ENCODE assay signal across 25 mouse cellular contexts in genomic region chrX:13500284-13500683, GRCm38 (mm10). TPM values are rescaled to one million over a fixed set of nuclear protein-coding genes. Genes with fewer than 3 reads are reported as not detected.
DNase-seq lines count a peak whose midpoint lies in the region; ATAC-seq and TF ChIP-seq lines count a peak whose summit lies in the region.
"Had no signal": no experiment of that assay in that cellular context is flagged by ENCODE, and none has a peak within 500 bp of the region (broad histone marks: within the 10 kb centered on the region; RNA-seq: fewer than 3 reads in every experiment).

No protein-coding gene starts in this region.

- peak; percentile 9 to 43; a peak in 1 of 4 replicates for TF ChIP-seq EP300 in MEL (IDR thresholded peaks at IDR 0.05; ENCODE audit: low read depth in 1 of 2, low read length in 2 of 2)

- H3K4me3 ChIP-seq in MEL (ENCODE audit: control insufficient read depth in 1 of 2, insufficient read depth in 1 of 2, low read depth in 2 of 2, low read length in 2 of 2) (no peak overlapping the region), myocyte (no peak overlapping the region)
- H3K4me3 ChIP-seq in intestine, embryonic 15.5 days (replicated peaks), result no peak overlapping the region
- H3K4me3 ChIP-seq in hindbrain, embryonic 16.5 days (ENCODE audit: low read length), result no peak overlapping the region
- H3K4me3 ChIP-seq: embryonic facial prominence, embryonic 10.5 days; embryonic facial prominence, embryonic 12.5 days; forebrain, embryonic 13.5 days; forebrain, embryonic 15.5 days had no signal

- TF ChIP-seq CTCF in MEL (IDR thresholded peaks at IDR 0.05 in 2 of 3, conservative IDR thresholded peaks at IDR 0.05 in 1 of 3; ENCODE audit: control insufficient read depth in 1 of 3, insufficient read depth in 1 of 3, low read depth in 2 of 3, low read length in 3 of 3, poor library complexity in 1 of 3, severe bottlenecking in 1 of 3), result no peak

- TF ChIP-seq POLR2A in MEL (IDR thresholded peaks at IDR 0.05; ENCODE audit: control insufficient read depth in 1 of 2, insufficient read depth in 1 of 2, low read depth in 1 of 2, low read length in 2 of 2, poor library complexity in 1 of 2) (no peak), myocyte (IDR thresholded peaks at IDR 0.05; ENCODE audit: insufficient read length, low read depth) (no peak)

- H3K4me1 ChIP-seq in MEL (ENCODE audit: control insufficient read depth in 1 of 2, insufficient read depth in 2 of 2, low read length in 2 of 2), result peaks cover 29 to 39% of the 10 kb centered on the region in 2 experiments
- no peaks in the 10 kb centered on the region for H3K4me1 ChIP-seq in intestine, embryonic 15.5 days (replicated peaks)
- no peaks in the 10 kb centered on the region for H3K4me1 ChIP-seq in hindbrain, embryonic 16.5 days (ENCODE audit: control insufficient read depth, insufficient read depth, low read depth, low read length)
- H3K4me1 ChIP-seq: embryonic facial prominence, embryonic 10.5 days; embryonic facial prominence, embryonic 12.5 days; forebrain, embryonic 15.5 days had no signal

- peak overlapping the region; percentile 18 for H3K4me2 ChIP-seq in myocyte (ENCODE audit: low read depth)
- H3K4me2 ChIP-seq in intestine, embryonic 15.5 days (replicated peaks), result no peak overlapping the region
- no peak overlapping the region for H3K4me2 ChIP-seq in hindbrain, embryonic 16.5 days (ENCODE audit: low read length)
- H3K4me2 ChIP-seq: embryonic facial prominence, embryonic 12.5 days; forebrain, embryonic 13.5 days; forebrain, embryonic 15.5 days had no signal

- H3K9me3 ChIP-seq in MEL (replicated peaks; ENCODE audit: insufficient read depth, low read length), result no peaks in the 10 kb centered on the region
- H3K9me3 ChIP-seq in intestine, embryonic 15.5 days, result no peaks in the 10 kb centered on the region
- H3K9me3 ChIP-seq in hindbrain, embryonic 16.5 days (ENCODE audit: control insufficient read depth, low read length), result no peaks in the 10 kb centered on the region
- H3K9me3 ChIP-seq: embryonic facial prominence, embryonic 10.5 days; embryonic facial prominence, embryonic 12.5 days; forebrain, embryonic 13.5 days; forebrain, embryonic 15.5 days; G1E had no signal

- H3ac ChIP-seq in myocyte (ENCODE audit: control insufficient read depth, insufficient read length), result no peak overlapping the region

- no peaks in the 10 kb centered on the region for H3K79me2 ChIP-seq in MEL (ENCODE audit: control insufficient read depth, insufficient read depth, low read length, poor library complexity)
- H3K79me2 ChIP-seq in myocyte (ENCODE audit: control insufficient read depth, insufficient read depth), result no peaks in the 10 kb centered on the region

- no peak overlapping the region for H3K9ac ChIP-seq in MEL (ENCODE audit: control insufficient read depth, low read depth, low read length, poor library complexity, severe bottlenecking)
- H3K9ac ChIP-seq in intestine, embryonic 15.5 days, result no peak overlapping the region
- H3K9ac ChIP-seq in hindbrain, embryonic 16.5 days (ENCODE audit: low read depth, low read length), result no peak overlapping the region
- H3K9ac ChIP-seq: embryonic facial prominence, embryonic 12.5 days; forebrain, embryonic 13.5 days; forebrain, embryonic 15.5 days; forebrain, postnatal 0 days had no signal

- H3K36me3 ChIP-seq in MEL (ENCODE audit: control insufficient read depth in 1 of 2, insufficient read depth in 2 of 2, low read length in 2 of 2), result peaks cover 0 to 27% of the 10 kb centered on the region in 2 experiments; a peak in 2 of 4 replicates
- H3K36me3 ChIP-seq in myocyte (ENCODE audit: control insufficient read depth, insufficient read depth), result no peaks in the 10 kb centered on the region
- H3K36me3 ChIP-seq in intestine, embryonic 15.5 days, result no peaks in the 10 kb centered on the region
- no peaks in the 10 kb centered on the region for H3K36me3 ChIP-seq in hindbrain, embryonic 16.5 days (ENCODE audit: control insufficient read depth, insufficient read depth, low read length)
- H3K36me3 ChIP-seq: embryonic facial prominence, embryonic 10.5 days; embryonic facial prominence, embryonic 12.5 days; forebrain, embryonic 15.5 days; G1E had no signal

- no peak overlapping the region; the same call in 1 of the 2 replicates for H3K27ac ChIP-seq in MEL (ENCODE audit: control insufficient read depth, low read depth, low read length)
- H3K27ac ChIP-seq in intestine, embryonic 15.5 days, result no peak overlapping the region
- H3K27ac ChIP-seq in hindbrain, embryonic 16.5 days (ENCODE audit: low read depth, low read length), result no peak overlapping the region
- H3K27ac ChIP-seq: embryonic facial prominence, embryonic 10.5 days; embryonic facial prominence, embryonic 12.5 days; forebrain, embryonic 13.5 days; forebrain, embryonic 15.5 days had no signal

- WGBS in intestine, embryonic 15.5 days, result 76% methylated on average over 4 of the region's 4 CpGs
- WGBS in hindbrain, embryonic 16.5 days, result 91% methylated on average over 4 of the region's 4 CpGs

- TF ChIP-seq RAD21 in MEL (IDR thresholded peaks at IDR 0.05; ENCODE audit: low read depth, low read length), result no peak

- H3K27me3 ChIP-seq in MEL (ENCODE audit: control insufficient read depth in 1 of 2, insufficient read depth in 2 of 2, low read length in 2 of 2) (no peaks in the 10 kb centered on the region), myocyte (ENCODE audit: control insufficient read depth, insufficient read depth, insufficient read length) (no peaks in the 10 kb centered on the region)
- no peaks in the 10 kb centered on the region for H3K27me3 ChIP-seq in intestine, embryonic 15.5 days (replicated peaks)
- no peaks in the 10 kb centered on the region for H3K27me3 ChIP-seq in hindbrain, embryonic 16.5 days (replicated peaks; ENCODE audit: control insufficient read depth, insufficient read depth, low read length)
- H3K27me3 ChIP-seq: CH12.LX; embryonic facial prominence, embryonic 12.5 days; forebrain, embryonic 13.5 days; forebrain, embryonic 15.5 days had no signal

- DNase-seq in 416B (ENCODE audit: low read depth) (peak; percentile 6), MEL (ENCODE audit: low read depth, low spot score) (peak; percentile 56)
- no peak for DNase-seq in thymus, postnatal 14 days
- DNase-seq: adrenal gland, adult 2 months; adrenal gland, postnatal 10 days; adrenal gland, postnatal 25 days; B cell, adult 2 months; cerebellum, adult 11 months; cerebellum, adult 18-20 months; cerebellum, adult 8-10 months; cerebellum, adult 9-11 months; cerebellum, postnatal 14 days; cerebellum, postnatal 36 days; forebrain, postnatal 0 days had no signal

- ATAC-seq in granulocyte monocyte progenitor cell, adult 5-6 weeks (replicated peaks; ENCODE audit: poor library complexity, severe bottlenecking), result peak; percentile 57
- ATAC-seq in intestine, embryonic 15.5 days, result no peak
- ATAC-seq in hindbrain, embryonic 16.5 days, result no peak
- ATAC-seq: CD4-positive, CD25-positive, alpha-beta regulatory T cell, adult 4 months; forebrain, embryonic 13.5 days; forebrain, embryonic 15.5 days; forebrain, postnatal 0 days had no signal

TF ChIP-seq in MEL, 35 proteins besides CTCF, POLR2A, EP300 and RAD21:
- TF ChIP-seq MAFK (IDR thresholded peaks at IDR 0.05; ENCODE audit: borderline replicate concordance, low read depth, low read length) (no peak), SIN3A (IDR thresholded peaks at IDR 0.05; ENCODE audit: low read length) (0 out of 2 replicates have a peak, but pooled peaks have one; percentile 35), ETS1 (IDR thresholded peaks at IDR 0.05; ENCODE audit: low read depth, low read length) (peak; percentile 55), GATA1 (IDR thresholded peaks at IDR 0.05; ENCODE audit: low read depth, low read length) (peak; percentile 48; the same call in 1 of the 2 replicates), BHLHE40 (IDR thresholded peaks at IDR 0.05; ENCODE audit: borderline replicate concordance, low read depth, low read length) (no peak)

TF ChIP-seq in myocyte, 11 proteins besides CTCF, POLR2A, EP300 and RAD21:
- TF ChIP-seq REST (IDR thresholded peaks at IDR 0.05; ENCODE audit: insufficient read depth, insufficient read length) (no peak), E2F4 (IDR thresholded peaks at IDR 0.05; ENCODE audit: insufficient read depth) (no peak), MYOD1 (IDR thresholded peaks at IDR 0.05; ENCODE audit: control insufficient read depth in 1 of 3, insufficient read length in 2 of 3, low read depth in 2 of 3) (no peak), USF1 (IDR thresholded peaks at IDR 0.05; ENCODE audit: low read depth) (no peak), POLR2AphosphoS2 (IDR thresholded peaks at IDR 0.05; ENCODE audit: insufficient read length, low read depth) (no peak), TCF3 (IDR thresholded peaks at IDR 0.05; ENCODE audit: insufficient read length, low read depth) (no peak), MYOG (IDR thresholded peaks at IDR 0.05; ENCODE audit: control insufficient read depth in 1 of 3, insufficient read depth in 1 of 3, insufficient read length in 2 of 3, low read depth in 2 of 3) (no peak), TCF12 (IDR thresholded peaks at IDR 0.05; ENCODE audit: insufficient read depth, poor library complexity, severe bottlenecking) (no peak), SRF (IDR thresholded peaks at IDR 0.05; ENCODE audit: control insufficient read depth, insufficient read length, low read depth) (no peak), MAX (IDR thresholded peaks at IDR 0.05; ENCODE audit: low read depth) (no peak), CEBPB (IDR thresholded peaks at IDR 0.05; ENCODE audit: insufficient read depth, poor library complexity, severe bottlenecking) (no peak)

RNA-seq across cellular contexts. Expression of gene Nyx, which starts 34.4 kb away (rescaled TPM):
- 0.13 and 0.31 TPM in 2 replicates for total RNA-seq in MEL (2012; rRNA removed)
- polyA plus RNA-seq in MEL (2012; ENCODE audit: insufficient read depth in 1 of 2, insufficient read length in 2 of 2, low read depth in 1 of 2, low replicate concordance in 2 of 2, missing spikeins in 1 of 2), result under 1 TPM in 1 of 2 experiments, not detected in 1; 0.11 TPM
- not detected in 2 replicates for total RNA-seq in granulocyte monocyte progenitor cell, adult 5-6 weeks (2014; fragmentation: Nextera tagmentation)
- total RNA-seq in granulocyte monocyte progenitor cell, adult 5-6 weeks (2017), result not detected in 2 replicates
- polyA plus RNA-seq in myocyte (2012; fragmentation: generic; extraction: Trizol), result 0.01 TPM
- polyA plus RNA-seq in intestine, embryonic 15.5 days (2015; fragmentation: Nextera tagmentation; extraction: Ambion mirVana), result 0.03 TPM in 1 of 2 replicates, not detected in the other
- 0.24 and 0.27 TPM in 2 replicates for polyA plus RNA-seq in hindbrain, embryonic 16.5 days (2015; fragmentation: Nextera tagmentation; extraction: Ambion mirVana)
- polyA plus RNA-seq: forebrain, embryonic 13.5 days had no signal
